Mouse (Mus musculus) liver, embryonic 14 days (tissue): ENCODE measurements around the gene Dnajb4. TPM values are rescaled to one million over a fixed set of nuclear protein-coding genes. Genes with fewer than 3 reads are reported as not detected.

Source experiments
- polyA plus RNA-seq: library from polyadenylated mRNA; depleted of rRNA; stranded (reverse); fragments of >200 nt; gene quantifications from 2 replicates; pipeline ENCODE4 v1.2.3, GENCODE M21; 2012; rRNA removed

The Dnajb4 gene
- polyA plus RNA-seq = 17.8 and 21.9 TPM in 2 replicates

GRCm38 (mm10) chr3:152209967-152210634 is at the start of gene Dnajb4, which contains the start of gene Fubp1:
Dnajb4 (minus strand) TSS chr3:152210302.
Fubp1 (plus strand) TSS chr3:152210422.

DNA sequence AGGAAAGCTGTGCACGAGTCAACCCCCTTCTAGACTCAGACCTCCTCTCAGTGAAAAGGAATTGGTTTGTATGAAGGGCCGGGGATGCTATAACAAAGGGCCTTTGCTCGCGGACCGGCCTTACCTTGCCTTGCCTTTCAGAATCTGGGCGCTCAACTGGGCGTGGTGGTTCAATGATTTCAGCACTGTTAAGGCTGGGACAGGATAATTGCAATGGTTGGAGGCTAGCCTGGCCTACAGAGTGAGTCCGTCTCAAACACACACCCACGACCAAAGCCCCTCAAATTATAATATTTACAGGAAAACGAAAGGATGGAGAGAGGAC is 44.0 kb downstream of the Dnajb4 start, which contains the start of gene Gipc2:
Gipc2 (minus strand) TSS at position 132 of the 325 bp plus-strand sequence.

Other genes with a start within 250 kb of the Dnajb4 start
- gene Gipc2, start 44.1 kb downstream of the Dnajb4 start, polyA plus RNA-seq = 8.6 TPM in 2 replicates
- 53.5 and 59.8 TPM in 2 replicates for gene Fubp1, start 120 bp upstream of the Dnajb4 start, polyA plus RNA-seq
- 0.22 and 0.51 TPM in 2 replicates for gene Nexn, start 56.0 kb upstream of the Dnajb4 start, polyA plus RNA-seq
- gene Miga1, start 130.1 kb upstream of the Dnajb4 start, polyA plus RNA-seq = 3.2 and 3.6 TPM in 2 replicates
- 20.2 and 21.8 TPM in 2 replicates for gene Usp33, start 136.2 kb upstream of the Dnajb4 start, polyA plus RNA-seq
- 7.6 and 9.0 TPM in 2 replicates for gene Zzz3, start 185.2 kb upstream of the Dnajb4 start, polyA plus RNA-seq